Mouse (Mus musculus) kidney, embryonic 15.5 days (tissue): ENCODE results near the gene Trak1. TPM values are rescaled to one million over a fixed set of nuclear protein-coding genes. Genes with fewer than 3 reads are reported as not detected.

ENCODE experiments used
- ATAC-seq: fragments of 200-750 bp; cut with Nextera tagmentation; replicated peaks from 2 replicates; pipeline ENCODE4 v1.8.0; 2017; ENCODE audit warnings: moderate TSS enrichment; ENCODE audit not compliant: low FRiP score
- H3K27ac ChIP-seq: fragments of 300-500 bp; sonication (generic); 2 replicates; pipeline ENCODE4 v1.5.1; 2015; ENCODE audit warnings: mild to moderate bottlenecking, inconsistent platforms
- H3K27me3 ChIP-seq: fragments of 300-500 bp; sonication (generic); 2 replicates; pipeline ENCODE4 v1.6.1; 2015; ENCODE audit warnings: inconsistent platforms
- H3K36me3 ChIP-seq: fragments of 300-500 bp; sonication (generic); 2 replicates; pipeline ENCODE4 v1.6.1; 2015; ENCODE audit warnings: inconsistent platforms
- H3K4me1 ChIP-seq: fragments of 300-500 bp; sonication (generic); 2 replicates; pipeline ENCODE4 v1.6.1; 2015; ENCODE audit warnings: inconsistent platforms
- H3K4me2 ChIP-seq: fragments of 300-500 bp; sonication (generic); 2 replicates; pipeline ENCODE4 v1.6.1; 2015; ENCODE audit warnings: moderate library complexity, mild to moderate bottlenecking, inconsistent platforms
- H3K4me3 ChIP-seq: fragments of 300-500 bp; sonication (generic); replicated peaks from 2 replicates; pipeline ENCODE4 v1.5.1; 2015; ENCODE audit warnings: mild to moderate bottlenecking, inconsistent platforms
- H3K9ac ChIP-seq: fragments of 300-500 bp; sonication (generic); 2 replicates; pipeline ENCODE4 v1.6.1; 2015; ENCODE audit warnings: mild to moderate bottlenecking, inconsistent platforms
- H3K9me3 ChIP-seq: fragments of 300-500 bp; sonication (generic); replicated peaks from 2 replicates; pipeline ENCODE4 v1.6.1; 2016; ENCODE audit warnings: inconsistent platforms
- WGBS: fragments of 180-500 bp; shearing (Covaris S2); methylation state at CpG from one replicate; pipeline ENCODE4 v1.1.7; 2015; ENCODE audit warnings: mixed read lengths; 5-methylcytosine and 5-hydroxymethylcytosine counted together
- polyA plus RNA-seq: library from polyadenylated mRNA; unstranded; fragments of >200 nt; fragmentation: Nextera tagmentation; extraction: Ambion mirVana; gene quantifications from 2 replicates; pipeline ENCODE4 v1.2.1, GENCODE M21; 2015

Gene Trak1
- polyA plus RNA-seq, 1 experiment from 2014 or later: 18.7 TPM

DNA sequence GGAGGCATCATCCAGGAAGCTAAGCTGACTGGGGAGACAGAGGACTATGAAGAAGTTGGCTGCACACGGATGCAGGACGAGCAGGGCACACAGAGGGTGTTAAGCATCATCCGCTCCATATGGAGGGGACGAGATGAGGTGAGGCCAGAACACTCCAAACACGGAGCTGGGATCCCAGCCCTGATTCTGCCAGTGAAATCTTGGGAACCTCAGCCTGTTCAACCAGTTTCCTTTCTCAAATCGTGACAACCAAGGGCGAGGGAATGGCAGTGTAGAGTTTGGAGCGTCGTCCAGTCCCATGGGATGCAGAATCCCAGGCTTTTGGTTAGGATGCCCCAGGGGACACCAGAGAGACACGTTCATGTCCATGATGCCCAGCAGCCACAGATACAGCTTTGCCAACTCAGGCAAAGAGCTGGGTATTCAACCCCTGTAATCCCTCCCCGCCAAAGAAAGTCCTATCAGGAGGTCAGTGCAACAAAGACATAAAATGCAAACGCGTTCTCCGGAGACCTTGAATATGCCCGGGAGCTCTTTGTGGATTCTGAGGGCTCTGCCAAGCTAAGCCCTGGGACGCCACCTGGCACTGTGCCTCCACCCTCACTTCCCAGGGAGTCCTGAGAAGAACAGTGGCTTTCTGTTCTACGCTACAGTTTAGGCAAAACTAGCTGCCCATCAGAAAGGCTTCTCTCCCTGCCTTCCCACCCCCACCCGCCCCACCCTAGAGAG, 69.0 kb downstream of the Trak1 start:
- Histone ChIP-seq H3K4me1 (peaks cover 30% of the 10 kb centered on the region), H3K36me3 (peaks cover 27% of the 10 kb centered on the region), H3K9me3 (no peaks in the 10 kb centered on the region), H3K27me3 (no peaks in the 10 kb centered on the region), H3K9ac (no peak overlapping the region), H3K27ac (no peak overlapping the region), H3K4me3 (no peak overlapping the region), H3K4me2 (no peak overlapping the region)
- ATAC-seq: no peak
- WGBS: 62% methylated on average over 18 of the region's 18 CpGs

DNA sequence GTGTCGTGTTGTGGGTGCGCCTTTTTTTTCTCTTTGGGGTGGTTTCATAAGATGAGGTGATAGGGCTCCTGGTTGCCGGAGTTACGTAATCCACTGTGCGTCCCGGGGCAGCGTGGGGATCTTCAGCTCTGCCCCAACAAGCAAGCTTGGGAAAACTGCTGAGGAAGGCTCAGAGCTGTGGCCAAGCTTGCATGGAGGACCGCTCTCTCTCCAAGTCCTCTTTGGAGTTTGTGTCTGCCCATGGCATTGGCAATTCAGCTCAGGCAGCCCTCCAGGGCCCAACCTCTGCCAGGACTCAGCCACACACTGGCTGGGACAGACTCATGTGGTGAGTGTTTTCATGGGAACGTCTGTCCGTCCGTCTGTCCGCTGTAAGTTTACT, 69.6 kb downstream of the Trak1 start:
- Histone ChIP-seq H3K27me3 (no peaks in the 10 kb centered on the region), H3K4me2 (no peak overlapping the region), H3K4me3 (no peak overlapping the region), H3K9ac (no peak overlapping the region), H3K4me1 (peaks cover 32% of the 10 kb centered on the region), H3K36me3 (peaks cover 27% of the 10 kb centered on the region), H3K27ac (no peak overlapping the region), H3K9me3 (no peaks in the 10 kb centered on the region)
- no peak for ATAC-seq
- WGBS: 78% methylated on average over 12 of the region's 12 CpGs

DNA sequence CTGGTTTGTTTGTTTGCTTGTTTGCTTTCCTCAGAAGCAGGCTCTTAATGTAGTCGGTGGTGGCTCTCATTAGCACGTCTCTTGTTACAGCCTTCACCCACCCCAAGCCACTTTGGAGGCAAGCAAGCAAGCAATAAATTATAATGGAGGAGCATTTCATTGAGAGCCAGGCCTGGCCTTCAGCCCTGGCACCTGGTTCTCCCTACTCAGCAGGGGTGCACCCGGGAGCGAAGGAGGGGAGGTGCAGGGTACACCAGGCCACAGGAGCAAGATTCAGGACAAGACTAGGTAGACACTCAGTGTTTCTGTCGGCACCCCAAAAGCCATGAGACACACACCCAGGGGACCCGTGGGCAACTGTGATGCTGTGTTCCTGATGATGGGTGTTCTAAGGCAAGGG, 72.3 kb downstream of the Trak1 start:
- no peak overlapping the region for H3K4me3 ChIP-seq
- no peak overlapping the region for H3K9ac ChIP-seq
- H3K27ac ChIP-seq: no peak overlapping the region
- H3K4me1 ChIP-seq: peaks cover 56% of the 10 kb centered on the region
- peaks cover 18% of the 10 kb centered on the region for H3K36me3 ChIP-seq
- ATAC-seq: no peak
- WGBS: 55% methylated on average over 6 of the region's 6 CpGs
- H3K9me3 ChIP-seq: no peaks in the 10 kb centered on the region
- no peaks in the 10 kb centered on the region for H3K27me3 ChIP-seq
- no peak overlapping the region for H3K4me2 ChIP-seq

DNA sequence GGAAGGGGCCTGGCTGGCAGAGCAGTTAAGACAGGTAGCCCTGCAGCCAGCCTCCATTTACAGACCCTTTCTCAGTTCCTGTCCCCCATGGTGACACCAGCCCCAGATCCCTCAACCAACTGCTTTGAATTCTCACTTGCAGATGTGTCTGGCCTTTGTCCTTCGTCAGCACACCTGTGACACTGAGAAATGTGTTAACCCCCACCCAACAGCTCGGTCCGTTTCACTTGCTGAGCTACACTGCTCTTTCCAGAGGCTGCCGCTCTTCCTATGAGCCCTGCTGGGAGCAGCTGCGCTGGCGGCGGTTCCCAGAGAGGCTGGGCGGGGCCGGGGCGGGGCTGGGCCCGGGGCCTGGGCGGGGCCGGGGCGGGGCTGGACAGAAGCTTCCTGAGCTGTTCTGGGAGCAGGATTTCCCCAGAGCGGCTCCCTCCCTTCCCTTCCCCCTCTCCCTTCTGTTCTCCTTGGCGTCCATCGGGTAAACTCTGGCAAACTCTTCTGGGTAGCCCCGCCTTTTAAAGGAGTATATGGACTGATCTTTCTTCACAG, 74.1 kb downstream of the Trak1 start:
- ATAC-seq: peak; percentile 92
- no peaks in the 10 kb centered on the region for H3K27me3 ChIP-seq
- peak overlapping the region; percentile 91 for H3K27ac ChIP-seq
- 0 out of 2 replicates have a peak, but pooled peaks cover under 1% of the 10 kb centered on the region for H3K36me3 ChIP-seq
- peak overlapping the region; percentile 69 for H3K4me2 ChIP-seq
- peaks cover 62% of the 10 kb centered on the region for H3K4me1 ChIP-seq
- no peaks in the 10 kb centered on the region for H3K9me3 ChIP-seq
- WGBS: 3% methylated on average over 18 of the region's 18 CpGs
- peak overlapping the region; percentile 41 for H3K9ac ChIP-seq
- H3K4me3 ChIP-seq: peak overlapping the region; percentile 37

DNA sequence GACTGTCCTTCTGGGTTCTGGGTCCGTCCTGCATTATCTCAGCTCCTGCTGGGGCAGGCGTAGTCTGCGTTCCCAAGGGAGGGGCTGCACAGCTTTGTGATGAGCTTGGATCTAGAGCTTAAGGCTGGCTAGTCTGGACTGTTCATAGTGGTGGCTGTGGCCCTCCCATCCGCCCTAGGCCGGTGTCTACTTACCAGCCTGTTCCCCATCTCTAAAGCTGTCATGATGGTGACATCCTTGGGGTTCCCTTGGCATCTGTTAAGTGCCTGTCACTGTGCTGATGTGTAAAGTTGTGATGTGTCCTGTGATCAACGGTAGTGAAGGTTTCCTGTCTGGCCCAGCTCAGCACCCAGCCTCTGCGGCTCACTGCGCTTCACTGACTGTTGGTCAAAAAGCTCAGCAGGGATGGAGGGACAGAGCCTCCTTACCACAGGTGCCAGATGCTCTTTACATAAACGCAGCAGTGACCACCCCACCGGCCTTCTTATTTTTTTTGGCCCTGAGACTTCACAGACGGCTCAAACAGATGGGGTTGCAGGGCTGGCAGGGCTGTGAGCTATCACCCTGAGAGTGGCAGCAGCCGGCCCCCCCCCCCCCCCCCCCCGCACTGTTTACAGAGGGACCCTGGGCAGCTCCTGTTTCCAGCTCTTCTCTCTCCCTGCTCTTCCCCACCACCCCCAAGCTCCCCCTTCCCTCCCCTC, 74.8 kb downstream of the Trak1 start:
- peak; percentile 65 for ATAC-seq
- Histone ChIP-seq H3K27ac (peak overlapping the region; percentile 91), H3K9me3 (no peaks in the 10 kb centered on the region), H3K36me3 (no peaks in the 10 kb centered on the region), H3K4me3 (peak overlapping the region; percentile 37), H3K9ac (0 out of 2 replicates have a peak overlapping the region, but pooled peaks have one; percentile 30), H3K4me1 (peaks cover 59% of the 10 kb centered on the region), H3K4me2 (peak overlapping the region; percentile 69), H3K27me3 (no peaks in the 10 kb centered on the region)
- 4% methylated on average over 12 of the region's 13 CpGs for WGBS

DNA sequence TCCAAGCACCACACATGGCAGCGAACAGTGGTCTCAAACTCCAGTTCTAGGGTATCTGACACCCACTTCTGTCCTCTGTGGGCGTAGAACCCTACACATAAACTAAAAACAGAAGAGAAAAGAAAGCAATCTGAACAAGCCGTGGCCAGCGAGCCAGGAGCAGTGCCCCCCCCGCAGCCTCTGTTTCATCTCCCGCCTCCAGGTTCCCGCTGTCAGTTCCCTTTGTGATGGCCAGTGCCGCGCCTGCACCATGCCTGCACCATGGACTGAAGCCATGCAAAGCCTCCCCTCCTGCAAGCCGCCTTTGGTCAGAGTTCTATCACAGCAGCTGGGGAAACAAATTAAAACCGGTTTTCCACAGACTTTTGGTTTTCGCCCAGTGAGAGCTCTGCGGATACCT, 75.8 kb downstream of the Trak1 start:
- ATAC-seq: no peak
- H3K27ac ChIP-seq: 0 out of 2 replicates have a peak overlapping the region, but pooled peaks have one; percentile 9
- H3K36me3 ChIP-seq: no peaks in the 10 kb centered on the region
- 50% methylated on average over 13 of the region's 13 CpGs for WGBS
- H3K9ac ChIP-seq: no peak overlapping the region
- no peaks in the 10 kb centered on the region for H3K27me3 ChIP-seq
- H3K9me3 ChIP-seq: no peaks in the 10 kb centered on the region
- no peak overlapping the region for H3K4me3 ChIP-seq
- H3K4me1 ChIP-seq: peaks cover 55% of the 10 kb centered on the region
- no peak overlapping the region for H3K4me2 ChIP-seq

DNA sequence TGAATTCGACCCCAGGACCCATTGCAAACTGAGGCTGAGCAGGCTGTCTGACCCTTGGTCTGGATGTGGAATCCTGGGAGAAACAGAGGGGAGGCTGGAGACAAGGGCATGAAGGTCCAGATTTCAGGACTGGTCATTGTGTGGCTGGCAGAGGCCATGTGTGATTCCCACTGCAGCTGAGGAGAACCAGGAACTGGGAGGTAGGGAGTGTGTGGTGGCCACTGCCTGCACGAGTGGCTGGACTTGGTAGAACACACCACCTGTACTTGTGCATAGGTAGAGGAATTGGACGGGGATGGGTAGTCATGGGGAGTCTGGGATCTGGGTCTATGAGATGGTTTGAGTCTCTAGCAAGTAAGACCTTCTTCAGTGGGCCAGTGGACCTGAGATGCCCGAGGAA, 76.2 kb downstream of the Trak1 start:
- Histone ChIP-seq H3K9me3 (no peaks in the 10 kb centered on the region), H3K4me3 (no peak overlapping the region), H3K4me2 (no peak overlapping the region), H3K36me3 (no peaks in the 10 kb centered on the region), H3K9ac (no peak overlapping the region), H3K27ac (no peak overlapping the region), H3K27me3 (no peaks in the 10 kb centered on the region), H3K4me1 (peaks cover 55% of the 10 kb centered on the region)
- ATAC-seq: no peak
- whole genome bisulfite sequencing: 64% methylated on average over 4 of the region's 4 CpGs

DNA sequence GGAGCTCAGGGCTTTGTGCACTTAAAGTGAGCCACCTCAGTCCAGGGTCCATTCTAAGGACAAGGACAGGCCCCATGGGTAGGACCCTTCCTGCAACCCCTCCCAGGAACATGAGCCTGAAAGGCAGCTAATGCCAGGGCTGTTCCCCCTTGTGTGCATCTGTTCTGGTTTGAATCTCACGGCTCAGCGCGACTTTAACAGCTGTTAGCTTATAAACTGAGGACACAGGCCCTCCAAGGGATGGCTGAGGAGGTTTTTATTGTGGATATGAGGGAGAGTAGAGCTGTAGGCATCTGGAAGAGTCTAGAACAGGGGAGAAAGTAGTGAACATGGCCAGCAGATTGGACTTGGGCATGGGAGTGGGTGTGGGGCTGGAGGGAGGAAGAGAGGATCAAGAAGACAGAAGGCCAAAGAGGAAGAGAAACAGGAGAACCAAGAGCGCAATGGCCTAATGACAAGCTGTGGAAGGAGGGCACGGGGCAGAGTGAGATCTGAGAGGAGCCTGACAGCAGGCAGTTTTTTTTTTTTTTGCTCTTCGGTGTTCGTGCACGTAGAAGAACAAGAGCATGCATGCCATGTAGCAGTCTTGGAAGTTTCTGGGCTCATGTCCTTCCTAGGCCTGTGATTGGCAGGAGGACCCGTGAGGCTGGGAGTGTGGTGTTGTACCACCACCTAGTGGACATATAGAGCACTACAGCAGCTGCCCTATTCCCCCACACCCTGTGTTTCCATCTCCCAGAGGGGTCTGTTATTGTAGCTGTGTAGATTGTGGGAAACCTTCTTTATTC, 77.0 kb downstream of the Trak1 start:
- Histone ChIP-seq H3K27me3 (no peaks in the 10 kb centered on the region), H3K9ac (0 out of 2 replicates have a peak overlapping the region, but pooled peaks have one; percentile 7), H3K27ac (0 out of 2 replicates have a peak overlapping the region, but pooled peaks have one; percentile 37), H3K9me3 (no peaks in the 10 kb centered on the region), H3K4me2 (no peak overlapping the region), H3K4me3 (no peak overlapping the region), H3K4me1 (peaks cover 54% of the 10 kb centered on the region), H3K36me3 (no peaks in the 10 kb centered on the region)
- 32% methylated on average over 9 of the region's 9 CpGs for WGBS
- ATAC-seq: no peak

DNA sequence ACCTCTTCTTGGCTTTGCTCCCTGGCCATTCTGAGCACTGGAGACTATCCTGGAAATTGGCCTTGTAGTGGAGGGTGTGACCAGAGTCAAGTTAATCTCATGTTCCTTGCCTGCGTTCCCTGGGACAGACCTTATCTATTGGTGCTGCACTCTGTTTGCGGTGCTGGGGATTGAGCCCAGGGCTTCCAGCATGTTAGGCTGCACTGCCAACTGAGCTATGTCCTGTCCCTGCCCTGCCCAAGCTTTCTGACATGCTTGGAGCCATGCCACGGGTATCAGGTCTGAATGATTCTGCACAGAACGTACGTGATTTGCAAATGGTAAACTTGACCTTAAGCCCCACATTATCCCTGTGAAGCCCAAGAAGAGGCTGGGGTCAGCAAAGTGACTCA, 77.6 kb downstream of the Trak1 start:
- H3K9me3 ChIP-seq: no peaks in the 10 kb centered on the region
- no peak overlapping the region for H3K9ac ChIP-seq
- 88% methylated on average over 5 of the region's 5 CpGs for WGBS
- ATAC-seq: no peak
- no peak overlapping the region for H3K4me3 ChIP-seq
- no peak overlapping the region for H3K27ac ChIP-seq
- H3K4me2 ChIP-seq: no peak overlapping the region
- peaks cover 48% of the 10 kb centered on the region for H3K4me1 ChIP-seq
- H3K27me3 ChIP-seq: no peaks in the 10 kb centered on the region
- H3K36me3 ChIP-seq: no peaks in the 10 kb centered on the region

DNA sequence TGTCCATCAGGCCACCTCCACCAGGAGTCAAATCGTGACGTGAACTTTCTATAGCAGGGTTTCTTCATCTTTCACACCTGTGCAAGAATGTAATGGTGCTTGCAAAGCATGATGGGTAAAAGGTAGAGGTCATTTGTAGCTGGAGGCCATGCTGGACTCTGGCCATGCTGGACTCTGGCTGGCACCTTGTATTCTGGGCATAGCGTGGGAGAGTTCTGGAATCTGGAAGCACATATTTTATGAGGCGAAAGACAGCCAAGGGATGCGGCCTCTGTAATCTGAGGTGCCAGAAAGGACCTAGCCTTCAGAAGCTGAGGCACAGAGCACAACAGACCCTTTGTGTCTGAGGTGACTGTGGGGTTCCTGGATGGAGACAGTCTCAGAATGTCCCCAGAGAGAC, 78.8 kb downstream of the Trak1 start:
- Histone ChIP-seq H3K9ac (no peak overlapping the region), H3K4me3 (no peak overlapping the region), H3K27me3 (no peaks in the 10 kb centered on the region), H3K4me1 (peaks cover 46% of the 10 kb centered on the region), H3K36me3 (no peaks in the 10 kb centered on the region), H3K4me2 (no peak overlapping the region), H3K27ac (no peak overlapping the region), H3K9me3 (no peaks in the 10 kb centered on the region)
- WGBS: 75% methylated on average over 5 of the region's 5 CpGs
- no peak for ATAC-seq

DNA sequence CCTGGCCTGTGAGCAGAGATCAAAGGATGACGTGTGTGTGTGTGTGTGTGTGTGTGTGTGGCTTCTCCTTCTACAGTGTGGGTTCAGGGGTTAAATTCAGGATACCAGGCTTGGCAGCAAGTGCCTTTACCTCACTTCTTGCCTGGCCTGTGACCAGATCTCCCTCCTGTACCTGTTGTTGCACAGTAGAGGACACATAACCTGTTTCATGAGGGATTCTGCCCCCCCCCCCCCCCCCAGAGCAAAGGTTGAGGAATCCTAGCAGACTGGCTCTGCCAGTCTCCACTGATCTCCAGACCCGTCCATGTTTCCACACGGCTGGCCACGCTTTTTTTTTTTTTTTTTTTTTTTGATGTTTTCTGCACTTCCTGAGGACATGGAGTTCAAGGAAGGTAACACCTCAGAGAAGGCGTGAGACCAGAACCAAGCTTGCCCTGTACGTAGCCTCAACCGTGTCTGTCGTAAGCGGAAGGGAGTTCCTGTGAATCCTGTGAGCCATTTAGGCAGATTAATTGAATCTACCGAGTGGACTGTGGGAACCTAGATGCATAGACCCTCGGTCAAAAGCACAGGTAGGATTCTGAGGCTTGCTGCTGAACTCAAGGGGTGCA, 83.1 kb downstream of the Trak1 start:
- WGBS: 49% methylated on average over 11 of the region's 11 CpGs

More for the DNA sequence above, 83.1 kb downstream of the Trak1 start:
- no peaks in the 10 kb centered on the region for H3K36me3 ChIP-seq
- H3K9ac ChIP-seq: no peak overlapping the region
- H3K27ac ChIP-seq: peak overlapping the region; percentile 71
- peaks cover 37% of the 10 kb centered on the region for H3K4me1 ChIP-seq
- no peaks in the 10 kb centered on the region for H3K9me3 ChIP-seq
- peak; percentile 30; the same call in 1 of the 2 replicates for ATAC-seq
- H3K4me2 ChIP-seq: no peak overlapping the region
- no peak overlapping the region for H3K4me3 ChIP-seq
- H3K27me3 ChIP-seq: no peaks in the 10 kb centered on the region
